Mouse (Mus musculus) gastrocnemius, postnatal 4 days (tissue): ENCODE measurements around the gene Fam49a. TPM values are rescaled to one million over a fixed set of nuclear protein-coding genes. Genes with fewer than 3 reads are reported as not detected.
"Not testable (repeated sequence)": the region's sequence is repeated elsewhere in the genome, so short reads cannot be mapped to it uniquely, and the experiment has no call there.

Experiments used
- DNase-seq, 2 experiments: peaks; one replicate each; pipeline ENCODE4 v3.0.0; 2021 to 2022; ENCODE audit warnings: low spot score in 2 of 2, mixed read lengths in 2 of 2
- total RNA-seq, 2 experiments: library from RNA; stranded (reverse); gene quantifications; 2 replicates each; pipeline ENCODE4 v1.2.3; 2021

Gene Fam49a
- total RNA-seq, 2 experiments from 2014 or later, result 12.8 to 15.9 TPM

DNA sequence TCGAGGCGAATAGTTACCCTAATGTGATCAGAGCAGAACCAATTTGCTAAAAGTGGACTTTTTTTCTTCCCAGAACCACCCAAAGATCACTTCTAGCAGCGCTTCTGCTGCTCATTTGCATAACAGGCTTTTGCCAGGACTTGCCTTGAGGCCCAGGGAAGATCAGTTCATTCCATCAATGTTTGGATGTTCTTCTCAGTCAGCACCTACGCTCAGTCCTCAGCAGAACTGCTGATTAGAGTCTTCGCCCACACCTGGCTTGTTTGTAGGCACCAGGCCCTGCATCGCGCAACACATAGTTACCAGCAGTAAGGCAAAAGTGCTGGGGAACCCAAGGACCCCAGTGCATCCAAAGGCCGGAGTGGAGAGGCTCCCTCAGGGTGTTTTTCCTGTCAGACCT lies 45.3 kb downstream of the Fam49a start:
- DNase-seq, result no peak

- no peak for DNase-seq
Observed at GRCm38 (mm10) chr12:12313437-12313836, 51.5 kb downstream of the Fam49a start.

DNA sequence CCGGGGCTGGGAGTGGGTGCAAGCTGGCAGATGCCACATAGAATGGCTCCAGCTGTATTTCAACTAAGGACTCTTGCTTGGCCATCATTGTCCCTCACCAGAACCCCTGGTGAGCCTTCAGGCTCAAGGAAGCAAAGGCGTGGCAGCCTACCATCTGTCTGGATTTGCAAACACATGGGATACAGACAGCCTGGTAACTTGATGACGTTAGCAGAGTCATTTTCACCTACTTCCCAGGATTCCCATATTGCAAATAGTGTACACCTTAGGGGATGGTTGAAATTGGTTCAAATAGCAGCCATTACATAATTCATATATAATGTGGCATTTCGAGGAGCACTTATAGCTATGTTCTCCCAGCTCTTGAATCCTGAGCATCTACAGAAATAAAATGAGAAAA lies 52.0 kb downstream of the Fam49a start:
- no peak for DNase-seq

GRCm38 (mm10) chr12:12314326-12314725 lies 52.4 kb downstream of the Fam49a start:
- no peak for DNase-seq

DNA sequence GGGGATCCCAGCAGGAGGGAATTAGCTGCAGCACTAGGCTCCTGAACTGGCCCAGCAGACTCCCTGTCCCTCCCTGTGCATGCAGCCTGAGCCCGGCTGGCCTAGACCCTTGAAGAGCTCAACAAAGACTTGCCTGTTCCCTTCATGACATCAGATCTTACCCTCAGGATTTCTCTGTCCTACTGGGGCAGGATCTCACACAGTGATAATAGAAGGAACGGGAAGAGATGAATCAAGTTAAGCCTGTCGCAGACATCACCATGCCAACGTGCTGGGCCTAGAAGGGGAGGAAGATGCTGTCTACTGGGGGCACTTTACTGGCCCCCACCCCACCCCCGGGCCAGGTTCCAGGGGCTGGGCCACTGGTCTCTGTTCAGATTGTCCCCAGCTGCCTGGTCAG lies 53.1 kb downstream of the Fam49a start:
- no peak for DNase-seq

- DNase-seq, result peak in 1 of 2 experiments; percentile 40
Observed at GRCm38 (mm10) chr12:12316956-12317355, 55.0 kb downstream of the Fam49a start.

DNA sequence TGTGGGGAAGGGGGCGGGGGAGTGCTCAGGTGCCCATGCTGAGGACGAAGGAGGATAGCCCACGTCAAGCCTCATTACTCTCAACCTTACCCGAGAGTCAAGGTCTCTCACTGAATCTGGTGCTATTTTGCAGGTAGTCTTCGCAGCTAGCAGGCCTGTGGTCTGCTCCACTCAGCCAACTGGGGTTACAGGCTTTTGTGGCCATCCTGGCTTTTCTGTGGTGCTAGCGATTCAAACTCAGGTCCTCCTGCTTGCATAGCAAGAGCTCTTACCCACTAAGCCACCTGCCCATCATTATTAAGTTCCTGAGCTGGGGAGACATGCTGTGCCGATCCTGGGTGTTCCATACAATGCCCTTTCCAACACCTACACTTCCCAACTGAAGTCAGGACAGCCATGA lies 55.7 kb downstream of the Fam49a start:
- DNase-seq, result no peak

GRCm38 (mm10) chr12:12318140-12318734 lies 56.3 kb downstream of the Fam49a start:
- no peak for DNase-seq

GRCm38 (mm10) chr12:12320693-12321092 lies 58.8 kb downstream of the Fam49a start:
- DNase-seq, result no peak

GRCm38 (mm10) chr12:12321111-12321510 lies 59.2 kb downstream of the Fam49a start:
- no peak for DNase-seq

- DNase-seq, result no peak
Observed at GRCm38 (mm10) chr12:12323084-12323483, 61.1 kb downstream of the Fam49a start.

GRCm38 (mm10) chr12:12323616-12324223 lies 61.8 kb downstream of the Fam49a start:
- DNase-seq, result peak; percentile 77 to 84

DNA sequence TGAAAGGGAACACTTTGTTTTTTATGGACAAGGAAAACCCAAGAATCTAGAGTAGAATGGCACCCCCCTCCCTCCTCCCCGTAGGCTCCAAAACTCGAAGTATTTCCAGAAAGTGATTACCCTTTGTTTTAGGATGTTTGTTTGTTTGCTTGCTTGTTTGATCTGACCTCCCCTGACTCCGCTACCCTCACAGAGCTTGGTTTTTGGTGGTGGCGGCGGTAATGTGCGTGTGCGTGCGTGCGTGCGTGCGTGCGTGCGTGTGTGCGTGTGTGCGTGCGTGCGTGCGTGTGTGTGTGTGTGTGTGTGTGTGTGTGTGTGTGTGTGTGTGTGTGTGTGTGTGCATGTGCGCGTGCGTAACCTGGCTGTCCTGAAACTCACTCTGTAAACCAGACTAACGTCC lies 62.3 kb downstream of the Fam49a start:
- not testable (repeated sequence) for DNase-seq

GRCm38 (mm10) chr12:12333526-12334310 lies 71.8 kb downstream of the Fam49a start:
- no peak for DNase-seq

GRCm38 (mm10) chr12:12334486-12334885 lies 72.5 kb downstream of the Fam49a start:
- no peak for DNase-seq

- no peak for DNase-seq
Observed at GRCm38 (mm10) chr12:12335566-12335965, 73.6 kb downstream of the Fam49a start.

GRCm38 (mm10) chr12:12337378-12337777 lies 75.4 kb downstream of the Fam49a start:
- DNase-seq, result no peak

DNA sequence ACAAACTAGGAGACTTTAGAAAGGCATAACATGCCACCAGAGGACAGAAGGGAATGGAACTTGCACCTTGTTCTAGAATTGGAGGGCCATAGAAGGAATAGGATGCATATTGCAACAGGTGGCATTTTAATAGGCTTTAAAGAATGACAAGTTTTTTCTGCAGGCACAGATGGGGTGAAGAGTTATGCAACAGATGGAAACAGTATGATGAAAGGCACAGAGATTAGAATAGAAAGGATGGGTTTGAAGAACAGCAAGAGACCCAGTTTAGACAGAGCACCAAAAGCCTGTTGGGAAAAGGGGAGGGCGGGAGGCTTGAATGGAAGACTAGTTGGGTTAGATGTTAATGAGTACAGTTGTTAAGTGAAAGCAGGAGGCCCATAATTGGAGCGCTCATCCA lies 81.4 kb downstream of the Fam49a start:
- DNase-seq, result no peak

GRCm38 (mm10) chr12:12348625-12349024 lies 86.7 kb downstream of the Fam49a start:
- DNase-seq, result no peak

DNA sequence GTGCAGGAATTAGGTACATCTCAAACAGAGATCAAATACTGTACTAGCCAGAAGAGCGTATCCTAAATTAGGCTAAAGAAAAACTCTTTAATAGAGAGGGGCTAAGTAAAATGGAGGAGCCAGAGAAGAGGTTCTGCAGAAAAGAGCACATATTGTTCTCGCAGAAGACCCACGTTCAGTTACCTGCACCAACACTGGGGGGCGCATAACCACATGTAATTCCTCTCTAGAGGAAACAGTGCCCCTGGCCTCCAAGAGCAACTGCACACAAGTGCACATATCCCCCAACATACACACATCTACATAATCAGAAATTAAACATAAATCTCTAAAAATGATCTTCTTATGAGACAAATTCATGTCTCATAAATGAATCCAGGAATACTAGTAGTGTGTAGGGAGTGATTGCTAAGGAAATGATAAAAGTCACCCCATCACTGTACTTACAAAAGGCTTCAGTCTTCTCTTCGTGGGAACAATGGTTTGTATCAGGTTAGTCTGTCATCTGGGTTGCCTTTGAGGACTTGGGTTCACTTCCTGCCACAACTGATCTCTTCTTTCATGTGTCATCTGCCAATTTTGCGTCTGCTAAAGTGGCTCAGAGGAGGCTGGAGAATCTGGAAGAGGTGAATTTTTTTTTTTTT lies 87.8 kb downstream of the Fam49a start:
- no peak for DNase-seq

DNA sequence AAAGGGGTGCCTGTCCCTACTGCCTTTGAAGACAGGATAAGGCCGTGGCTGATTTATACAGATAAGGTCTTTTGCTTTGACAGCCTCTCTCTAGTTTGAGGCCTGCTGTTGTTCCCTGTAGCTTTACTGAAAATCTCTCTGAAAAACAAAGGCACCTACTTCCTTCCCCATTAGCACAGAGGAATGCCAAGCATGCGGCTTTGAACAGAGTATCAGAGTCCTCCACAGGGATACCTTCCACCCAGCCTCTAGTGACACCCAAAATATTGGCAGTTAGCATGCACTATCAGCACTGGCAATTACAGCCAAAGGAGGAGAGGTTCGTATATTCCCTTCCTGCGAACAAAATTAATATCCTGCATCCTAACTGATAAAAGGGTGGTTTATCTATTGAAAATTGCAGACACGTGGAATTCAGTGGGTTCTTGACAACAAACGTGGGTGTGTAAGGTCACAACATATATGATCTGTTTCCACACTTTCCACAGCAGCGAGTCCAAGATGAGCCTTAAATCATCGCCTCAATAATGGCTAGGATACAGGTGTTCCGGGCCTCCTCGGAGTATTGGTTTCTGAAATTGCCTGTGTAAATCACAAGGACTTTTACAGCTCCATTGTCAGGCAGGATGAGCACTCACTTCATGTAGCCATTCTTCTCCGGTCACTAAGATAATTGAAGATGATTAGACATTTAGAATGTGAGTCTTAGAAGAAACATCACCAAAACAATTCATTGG lies 90.0 kb downstream of the Fam49a start:
- no peak for DNase-seq
